Comparison of ENCODE assay signal across 9 mouse cellular contexts in the genomic region with DNA sequence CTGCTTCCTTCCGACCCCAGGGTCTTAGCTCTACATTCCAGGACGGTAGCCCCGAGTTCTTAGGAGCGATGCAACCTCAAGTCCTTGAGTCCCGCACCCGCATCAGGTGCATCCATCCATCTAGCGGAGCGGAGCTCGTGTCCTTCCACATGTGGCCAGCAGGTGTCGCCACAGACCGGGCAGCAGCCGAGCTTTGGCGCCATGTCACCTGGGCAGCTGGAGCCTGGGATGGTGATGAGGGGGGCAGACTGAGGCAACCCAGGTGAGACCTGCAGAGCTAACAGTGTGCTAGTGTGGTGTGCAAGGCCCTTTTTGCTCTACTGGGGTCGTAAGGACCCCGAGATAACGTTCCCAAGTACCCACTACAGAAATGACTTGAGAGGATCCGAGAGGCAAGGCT.
DNase-seq lines count a peak whose midpoint lies in the region; ATAC-seq and TF ChIP-seq lines count a peak whose summit lies in the region.
"Had no signal": no experiment of that assay in that cellular context is flagged by ENCODE, and none has a peak within 500 bp of the region (broad histone marks: within the 10 kb centered on the region; RNA-seq: fewer than 3 reads in every experiment).

No protein-coding gene starts in this region.

- peaks cover 9% of the 10 kb centered on the region for H3K4me1 ChIP-seq in forebrain, embryonic 10.5 days
- H3K4me1 ChIP-seq in forebrain, embryonic 12.5 days: no peaks in the 10 kb centered on the region
- H3K4me1 ChIP-seq in forebrain, embryonic 14.5 days (ENCODE audit: control insufficient read depth, insufficient read depth, low read length): no peaks in the 10 kb centered on the region
- H3K4me1 ChIP-seq in hindbrain, embryonic 11.5 days (replicated peaks; ENCODE audit: control insufficient read depth, insufficient read depth, low read length): no peaks in the 10 kb centered on the region
- peaks cover 4% of the 10 kb centered on the region for H3K4me1 ChIP-seq in limb, embryonic 10.5 days
- H3K4me1 ChIP-seq in midbrain, postnatal 0 days (ENCODE audit: insufficient read depth, low read length): no peaks in the 10 kb centered on the region
- no peaks in the 10 kb centered on the region for H3K4me1 ChIP-seq in stomach, postnatal 0 days (replicated peaks; ENCODE audit: control insufficient read depth, insufficient read depth)
- H3K4me1 ChIP-seq: limb, embryonic 15.5 days had no signal

- peak; percentile 70 for DNase-seq in forebrain, embryonic 10.5 days (ENCODE audit: extremely low spot score, low spot score)
- peak; percentile 20 for DNase-seq in c-Kit-positive CD71-negative TER-119-negative erythroid progenitor cells, embryonic 14.5 days (ENCODE audit: low read depth)
- peak; percentile 60 for DNase-seq in forebrain, embryonic 14.5 days (ENCODE audit: low spot score)
- DNase-seq in hindbrain, embryonic 11.5 days (ENCODE audit: low spot score): peak; percentile 81
- peak; percentile 90 for DNase-seq in limb, embryonic 10.5 days (ENCODE audit: low spot score)
- peak; percentile 65 for DNase-seq in midbrain, postnatal 0 days (ENCODE audit: low spot score)
- peak; percentile 74 for DNase-seq in stomach, postnatal 0 days (ENCODE audit: low spot score)

- 11% methylated on average over 17 of the region's 17 CpGs for WGBS in forebrain, embryonic 10.5 days
- WGBS in forebrain, embryonic 12.5 days: 10% methylated on average over 17 of the region's 17 CpGs
- 11% methylated on average over 17 of the region's 17 CpGs for WGBS in forebrain, embryonic 14.5 days
- 14% methylated on average over 17 of the region's 17 CpGs for WGBS in hindbrain, embryonic 11.5 days
- WGBS in limb, embryonic 10.5 days: 12% methylated on average over 17 of the region's 17 CpGs
- 13% methylated on average over 17 of the region's 17 CpGs for WGBS in midbrain, postnatal 0 days
- 10% methylated on average over 17 of the region's 17 CpGs for WGBS in stomach, postnatal 0 days

- H3K27me3 ChIP-seq in forebrain, embryonic 10.5 days (ENCODE audit: poor library complexity, severe bottlenecking): peaks cover 43% of the 10 kb centered on the region
- H3K27me3 ChIP-seq in forebrain, embryonic 12.5 days: peaks cover 22% of the 10 kb centered on the region
- H3K27me3 ChIP-seq in forebrain, embryonic 14.5 days (replicated peaks; ENCODE audit: control insufficient read depth, insufficient read depth, low read length): no peaks in the 10 kb centered on the region; the same call in 1 of the 2 replicates
- no peaks in the 10 kb centered on the region; the same call in 1 of the 2 replicates for H3K27me3 ChIP-seq in hindbrain, embryonic 11.5 days (ENCODE audit: control insufficient read depth, insufficient read depth, low read length)
- H3K27me3 ChIP-seq in limb, embryonic 10.5 days (ENCODE audit: low read depth, poor library complexity, severe bottlenecking): peaks cover 52% of the 10 kb centered on the region
- peaks cover 14% of the 10 kb centered on the region; the same call in 1 of the 2 replicates for H3K27me3 ChIP-seq in midbrain, postnatal 0 days (ENCODE audit: insufficient read depth, low read length)
- no peaks in the 10 kb centered on the region for H3K27me3 ChIP-seq in stomach, postnatal 0 days (ENCODE audit: control insufficient read depth, insufficient read depth, low read length)

- no peak for TF ChIP-seq EP300 in stomach, postnatal 0 days (optimal IDR thresholded peaks at IDR 0.05)

- no peak for ATAC-seq in forebrain, embryonic 12.5 days (ENCODE audit: low FRiP score)
- peak; percentile 40; the same call in 1 of the 2 replicates for ATAC-seq in forebrain, embryonic 14.5 days
- no peak for ATAC-seq in hindbrain, embryonic 11.5 days (ENCODE audit: low FRiP score)
- ATAC-seq in midbrain, postnatal 0 days (ENCODE audit: low FRiP score): no peak
- ATAC-seq in stomach, postnatal 0 days (ENCODE audit: low FRiP score, low TSS enrichment): 0 out of 2 replicates have a peak, but pooled peaks have one; percentile 48

- no peak overlapping the region for H3K27ac ChIP-seq in forebrain, embryonic 10.5 days
- H3K27ac ChIP-seq in forebrain, embryonic 12.5 days: no peak overlapping the region
- H3K27ac ChIP-seq in forebrain, embryonic 14.5 days (ENCODE audit: low read depth, low read length): no peak overlapping the region
- H3K27ac ChIP-seq in hindbrain, embryonic 11.5 days (ENCODE audit: low read depth, low read length): no peak overlapping the region
- H3K27ac ChIP-seq in limb, embryonic 10.5 days: no peak overlapping the region
- no peak overlapping the region for H3K27ac ChIP-seq in midbrain, postnatal 0 days (ENCODE audit: low read depth, low read length)
- H3K27ac ChIP-seq in stomach, postnatal 0 days (replicated peaks): no peak overlapping the region
- H3K27ac ChIP-seq: limb, embryonic 15.5 days had no signal

- no peak overlapping the region for H3K9ac ChIP-seq in forebrain, embryonic 12.5 days
- H3K9ac ChIP-seq in forebrain, embryonic 14.5 days (ENCODE audit: low read length): no peak overlapping the region
- H3K9ac ChIP-seq in hindbrain, embryonic 11.5 days (ENCODE audit: low read depth, low read length): no peak overlapping the region
- H3K9ac ChIP-seq in midbrain, postnatal 0 days (replicated peaks; ENCODE audit: low read length, poor library complexity, severe bottlenecking): no peak overlapping the region
- H3K9ac ChIP-seq in stomach, postnatal 0 days (ENCODE audit: low read length): no peak overlapping the region
- H3K9ac ChIP-seq: limb, embryonic 15.5 days had no signal

- no peaks in the 10 kb centered on the region for H3K36me3 ChIP-seq in forebrain, embryonic 10.5 days (replicated peaks)
- H3K36me3 ChIP-seq in forebrain, embryonic 12.5 days (replicated peaks): no peaks in the 10 kb centered on the region
- H3K36me3 ChIP-seq in forebrain, embryonic 14.5 days (ENCODE audit: control insufficient read depth, insufficient read depth, low read length): no peaks in the 10 kb centered on the region
- H3K36me3 ChIP-seq in hindbrain, embryonic 11.5 days (ENCODE audit: control insufficient read depth, insufficient read depth, low read length): no peaks in the 10 kb centered on the region
- H3K36me3 ChIP-seq in limb, embryonic 10.5 days: no peaks in the 10 kb centered on the region
- H3K36me3 ChIP-seq in midbrain, postnatal 0 days (ENCODE audit: insufficient read depth, low read length): no peaks in the 10 kb centered on the region
- H3K36me3 ChIP-seq in stomach, postnatal 0 days (ENCODE audit: control insufficient read depth, insufficient read depth, low read length): no peaks in the 10 kb centered on the region
- H3K36me3 ChIP-seq: limb, embryonic 15.5 days had no signal

- H3K9me3 ChIP-seq in forebrain, embryonic 10.5 days: peaks cover 4% of the 10 kb centered on the region; the same call in 1 of the 2 replicates
- H3K9me3 ChIP-seq in forebrain, embryonic 12.5 days: no peaks in the 10 kb centered on the region
- no peaks in the 10 kb centered on the region for H3K9me3 ChIP-seq in forebrain, embryonic 14.5 days (replicated peaks; ENCODE audit: control insufficient read depth, low read length)
- no peaks in the 10 kb centered on the region for H3K9me3 ChIP-seq in hindbrain, embryonic 11.5 days (ENCODE audit: control insufficient read depth, low read length)
- no peaks in the 10 kb centered on the region for H3K9me3 ChIP-seq in limb, embryonic 10.5 days (replicated peaks)
- 0 out of 2 replicates have a peak, but pooled peaks cover 5% of the 10 kb centered on the region for H3K9me3 ChIP-seq in midbrain, postnatal 0 days (ENCODE audit: low read length)
- H3K9me3 ChIP-seq in stomach, postnatal 0 days (ENCODE audit: control insufficient read depth, low read length): no peaks in the 10 kb centered on the region
- H3K9me3 ChIP-seq: limb, embryonic 15.5 days had no signal

- no peak overlapping the region for H3K4me2 ChIP-seq in forebrain, embryonic 12.5 days
- no peak overlapping the region for H3K4me2 ChIP-seq in forebrain, embryonic 14.5 days (ENCODE audit: low read length)
- H3K4me2 ChIP-seq in hindbrain, embryonic 11.5 days (replicated peaks; ENCODE audit: low read depth, low read length): no peak overlapping the region
- H3K4me2 ChIP-seq in midbrain, postnatal 0 days (ENCODE audit: low read depth, low read length, poor library complexity, severe bottlenecking): no peak overlapping the region
- no peak overlapping the region for H3K4me2 ChIP-seq in stomach, postnatal 0 days (replicated peaks; ENCODE audit: low read depth)
- H3K4me2 ChIP-seq: limb, embryonic 15.5 days had no signal

- H3K4me3 ChIP-seq in forebrain, embryonic 10.5 days: no peak overlapping the region
- H3K4me3 ChIP-seq in forebrain, embryonic 12.5 days (replicated peaks): no peak overlapping the region
- no peak overlapping the region for H3K4me3 ChIP-seq in forebrain, embryonic 14.5 days (ENCODE audit: low read depth, low read length)
- H3K4me3 ChIP-seq in hindbrain, embryonic 11.5 days (ENCODE audit: low read depth, low read length): no peak overlapping the region
- H3K4me3 ChIP-seq in limb, embryonic 10.5 days: no peak overlapping the region
- no peak overlapping the region for H3K4me3 ChIP-seq in midbrain, postnatal 0 days (ENCODE audit: low read depth, low read length)
- H3K4me3 ChIP-seq in stomach, postnatal 0 days (ENCODE audit: low read depth, low read length): no peak overlapping the region
- H3K4me3 ChIP-seq: limb, embryonic 15.5 days had no signal

- peak; percentile 99 for TF ChIP-seq CTCF in midbrain, postnatal 0 days (IDR thresholded peaks at IDR 0.05)
- peak; percentile 100 for TF ChIP-seq CTCF in stomach, postnatal 0 days (IDR thresholded peaks at IDR 0.05; ENCODE audit: low read depth)

Comparison
In these comparisons a context has a peak if more than half of its experiments do, and no peak if none do; other contexts are left out.
1. ATAC-seq: peak in forebrain, embryonic 14.5 days (single experiment) and stomach, postnatal 0 days (single experiment); none in forebrain, embryonic 12.5 days (single experiment), hindbrain, embryonic 11.5 days (single experiment) and midbrain, postnatal 0 days (single experiment).
2. DNase-seq: peak in every context shown above with its lines; median percentile 90 in limb, embryonic 10.5 days; 81 in hindbrain, embryonic 11.5 days; 74 in stomach, postnatal 0 days; 70 in forebrain, embryonic 10.5 days; 65 in midbrain, postnatal 0 days; 60 in forebrain, embryonic 14.5 days; 20 in c-Kit-positive CD71-negative TER-119-negative erythroid progenitor cells, embryonic 14.5 days.